Mouse (Mus musculus): Measurements from ENCODE around the gene Olfr414.

Olfr414 gene

DNA sequence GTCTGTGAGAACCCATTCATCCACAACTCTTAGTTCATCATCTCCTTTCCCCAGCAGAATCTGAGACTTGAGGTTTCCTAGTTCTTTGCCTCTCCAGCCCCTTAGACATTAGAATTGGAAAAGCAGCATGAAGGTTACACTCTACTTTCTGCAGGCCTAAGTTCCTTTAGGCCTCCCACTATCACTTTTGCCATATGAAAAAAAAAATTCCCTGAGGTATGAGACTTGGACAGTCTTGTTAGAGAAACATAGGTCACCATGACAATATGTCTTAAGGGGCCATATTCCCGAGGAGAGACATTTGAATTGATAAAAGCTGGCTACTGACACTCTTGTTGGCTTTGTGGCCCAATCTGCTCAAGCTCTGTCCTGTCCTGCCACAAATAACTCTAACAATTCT lies at the start of gene Olfr414:
Olfr414 (plus strand) TSS at position 301 of the 400 bp plus-strand sequence.
- DNase-seq (ENCODE audit: low spot score in 2 of 2) = no peak

DNA sequence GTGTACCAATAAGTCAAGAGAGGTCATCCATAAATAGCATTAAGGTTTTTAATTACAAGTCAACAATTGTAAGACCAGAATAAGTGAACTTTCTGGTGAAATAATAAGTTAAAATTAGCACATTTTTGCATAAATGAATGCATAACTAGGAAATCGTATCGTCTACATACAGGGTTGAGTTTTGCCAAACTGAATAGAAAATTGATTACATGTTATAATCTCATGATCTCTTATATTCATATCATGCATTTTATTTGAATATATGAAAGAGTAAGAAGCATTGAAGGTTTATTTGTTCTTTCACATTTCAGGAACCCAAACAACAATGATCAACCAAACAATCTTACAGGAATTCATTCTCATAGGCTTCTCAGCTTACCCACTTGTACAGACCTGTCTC lies 33.1 kb upstream of the Olfr414 start, which contains the start of gene Olfr248:
Olfr248 (plus strand) TSS at position 301 of the 400 bp plus-strand sequence.
- DNase-seq (ENCODE audit: low spot score in 2 of 2) = no peak

DNA sequence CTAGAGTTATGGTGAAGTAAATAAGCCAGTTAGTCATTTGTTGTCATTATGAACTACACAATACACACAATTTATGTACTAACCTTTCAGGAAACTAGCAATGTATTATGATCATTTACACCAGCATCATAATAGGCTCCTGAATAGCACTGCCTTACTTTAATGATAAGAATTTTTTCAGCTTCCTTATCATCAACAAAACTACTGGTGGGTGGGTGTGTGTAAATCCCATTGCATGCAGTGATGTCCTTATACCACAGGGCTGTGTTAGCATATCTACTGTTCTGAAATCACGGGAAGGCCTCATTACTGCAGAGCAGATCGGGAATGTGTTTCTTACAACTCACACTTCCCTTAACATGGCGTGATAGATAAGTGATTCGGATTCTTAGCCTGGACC lies 905 bp upstream of the Olfr414 start:
- no peak for DNase-seq (ENCODE audit: low spot score in 2 of 2)

DNA sequence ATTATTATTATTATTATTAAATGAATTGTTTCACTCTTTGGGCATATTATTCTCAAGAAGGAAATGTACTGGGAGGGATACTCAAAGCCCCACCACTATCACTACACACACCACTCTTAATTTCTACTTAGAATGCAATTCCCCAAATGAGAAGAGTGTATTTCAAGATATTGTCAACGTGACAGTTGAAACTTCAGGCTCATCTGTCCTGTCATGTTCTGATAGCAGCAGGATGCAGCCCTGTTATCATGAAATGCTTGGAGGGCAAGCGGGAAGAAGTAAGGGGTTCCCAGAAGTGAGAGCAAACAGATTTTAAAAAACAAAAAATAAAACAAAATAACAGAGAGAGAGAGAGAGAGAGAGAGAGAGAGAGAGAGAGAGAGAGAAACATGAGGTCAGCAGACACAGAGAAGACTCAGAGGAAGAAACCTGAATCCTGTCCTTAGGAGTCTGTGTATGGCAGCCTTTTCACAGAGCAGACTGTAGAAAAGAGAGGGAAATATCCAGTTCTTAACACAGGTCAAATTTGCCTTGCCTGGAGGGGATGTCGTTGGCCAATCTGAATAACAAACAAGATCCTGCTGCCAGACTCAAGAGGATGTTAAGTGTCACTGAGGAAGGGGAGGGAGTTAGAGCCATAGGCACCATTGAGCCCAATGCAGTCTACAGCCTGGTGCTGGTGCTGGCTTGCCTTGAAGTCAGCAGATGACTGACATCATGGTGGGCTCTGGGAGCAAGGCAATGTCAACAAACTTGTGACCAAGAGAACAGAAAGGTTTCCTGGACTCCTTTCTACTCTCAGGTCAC lies 2.5 kb downstream of the Olfr414 start:
- no peak for DNase-seq (ENCODE audit: low spot score in 2 of 2)

DNA sequence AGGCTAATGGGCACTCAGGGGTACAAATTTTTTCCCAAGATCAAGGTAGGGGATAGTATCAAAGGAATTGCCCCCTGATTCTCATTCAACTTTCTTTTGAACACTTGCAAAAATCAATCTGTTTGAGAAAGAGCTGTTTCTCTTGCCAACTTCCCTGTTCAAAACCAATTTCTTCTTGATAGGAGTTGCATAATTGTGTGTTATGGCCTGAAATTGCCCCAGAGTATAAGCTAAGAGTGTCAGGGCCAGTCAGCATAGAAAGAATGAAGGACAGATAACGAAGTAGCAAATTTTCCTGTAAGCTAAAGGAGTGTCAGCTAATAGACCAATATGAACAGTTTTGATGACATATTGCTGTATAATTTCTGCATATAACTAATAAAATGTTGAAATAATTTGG lies 3.5 kb downstream of the Olfr414 start:
- DNase-seq (ENCODE audit: low spot score in 2 of 2) = no peak

DNA sequence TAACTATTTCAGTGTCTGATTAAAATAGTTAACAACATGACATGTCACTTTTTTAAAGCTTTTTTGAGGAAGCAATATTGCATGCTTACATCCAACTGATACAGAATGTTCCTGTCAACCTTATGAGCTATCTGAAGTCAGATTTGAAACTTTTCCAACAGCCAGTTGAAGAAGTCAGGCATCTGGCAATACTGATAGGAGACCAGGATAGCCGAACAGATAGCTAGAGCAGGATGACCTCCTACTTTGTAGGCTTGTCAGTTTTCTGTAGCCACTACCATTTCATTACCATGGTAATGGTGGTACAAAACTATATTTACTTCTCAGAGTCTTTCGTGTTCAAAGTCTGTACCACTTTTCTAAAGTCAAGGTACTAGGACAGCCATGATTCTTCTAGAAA lies 4.5 kb downstream of the Olfr414 start:
- no peak for DNase-seq (ENCODE audit: low spot score in 2 of 2)

DNA sequence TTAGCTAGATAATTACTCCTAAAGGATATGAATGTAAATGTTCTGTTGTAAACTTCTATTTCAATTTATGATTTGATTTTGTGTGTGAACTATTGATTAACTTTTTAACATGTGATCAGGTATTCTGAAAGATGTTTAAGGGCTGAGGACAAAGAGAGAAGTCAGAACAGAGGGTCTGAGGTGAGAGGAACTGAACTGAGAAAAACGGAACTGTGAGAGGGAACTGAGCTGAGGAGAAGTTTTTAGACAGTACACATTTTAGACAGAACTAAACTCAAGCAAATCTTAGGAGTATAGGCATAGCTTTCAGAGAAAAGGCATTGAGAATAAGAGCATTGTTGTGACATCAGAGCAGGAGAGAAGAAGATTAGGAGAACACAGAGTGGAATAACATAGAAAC lies 10.3 kb downstream of the Olfr414 start:
- DNase-seq (ENCODE audit: low spot score in 2 of 2) = no peak

DNA sequence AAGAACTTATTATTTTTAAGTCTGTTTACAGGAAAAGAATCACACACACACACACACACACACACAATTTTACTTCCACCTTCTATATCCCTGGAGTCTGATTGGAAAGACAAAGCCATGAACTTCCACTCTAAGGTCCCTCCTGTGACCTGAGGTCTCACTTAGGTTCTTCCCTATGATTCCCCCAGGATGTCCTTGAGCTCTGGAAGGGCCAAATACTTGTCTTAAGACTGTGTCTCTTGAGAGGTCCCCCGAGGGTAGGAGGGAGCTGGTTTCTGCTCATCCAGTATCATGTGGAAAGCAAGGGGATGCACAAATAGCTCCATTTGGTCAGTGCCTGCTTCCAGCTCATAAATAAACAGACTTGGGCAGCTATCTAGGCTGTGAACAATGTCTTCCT lies 17.9 kb downstream of the Olfr414 start, which contains the start of gene Olfr220:
Olfr220 (plus strand) TSS at position 301 of the 400 bp plus-strand sequence.
- DNase-seq (ENCODE audit: low spot score in 2 of 2) = no peak

DNA sequence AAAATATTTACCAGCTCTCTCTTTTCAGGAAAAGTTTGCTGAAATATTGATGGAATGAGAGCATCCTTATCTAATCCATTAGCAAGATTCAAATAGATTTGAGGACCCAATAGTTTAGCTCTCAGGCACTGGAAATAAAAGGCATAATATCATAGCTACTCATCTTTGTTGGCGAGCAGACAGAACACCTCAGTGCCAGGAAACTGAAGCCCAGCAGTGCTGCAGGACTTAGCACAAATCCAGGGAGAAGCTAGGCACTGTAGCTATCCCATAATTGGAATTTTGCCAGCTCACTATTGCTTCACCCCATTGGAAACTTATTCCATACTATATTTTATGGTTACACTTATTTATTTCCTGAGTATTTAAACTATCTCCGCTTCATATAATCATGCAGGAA lies 31.2 kb downstream of the Olfr414 start:
- no peak for DNase-seq (ENCODE audit: low spot score in 2 of 2)

DNA sequence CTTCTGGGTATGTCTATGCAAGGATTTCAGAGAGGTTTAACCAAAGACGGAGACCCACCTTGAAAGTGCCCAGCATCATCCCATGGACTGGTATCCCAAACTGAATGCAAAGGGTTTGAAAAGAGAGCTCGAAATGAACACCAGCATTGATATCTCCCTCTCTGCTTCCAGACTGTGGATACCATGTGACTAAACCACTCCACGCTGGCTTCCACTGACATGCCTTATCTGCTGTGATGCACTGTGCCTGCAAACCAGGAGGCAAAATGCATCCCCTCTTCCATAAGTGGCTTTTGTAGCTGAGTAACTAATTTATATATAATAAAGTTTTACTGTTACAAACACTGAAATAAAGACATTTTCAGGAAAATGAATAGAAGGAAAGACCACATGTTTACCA lies 41.5 kb downstream of the Olfr414 start:
- no peak for DNase-seq (ENCODE audit: low spot score in 2 of 2)

DNA sequence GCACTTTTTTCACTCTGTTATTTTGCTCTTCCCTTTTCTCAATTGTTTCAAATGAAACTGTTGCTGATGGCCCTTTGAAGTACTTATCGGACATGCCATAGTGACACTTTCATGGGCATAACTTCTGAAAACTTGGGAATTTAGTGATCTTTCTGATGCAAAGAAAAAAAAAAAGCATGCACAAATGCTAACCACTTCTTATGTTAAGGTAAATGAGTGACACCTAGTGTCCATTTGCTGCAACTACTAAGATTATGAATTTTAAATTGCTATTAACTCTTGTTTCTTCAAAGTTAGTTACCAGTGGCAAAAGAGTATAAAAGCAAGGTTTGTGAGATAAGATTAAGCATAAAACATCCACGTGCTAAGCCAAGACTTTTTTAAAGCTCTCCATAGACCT lies 42.4 kb downstream of the Olfr414 start:
- no peak for DNase-seq (ENCODE audit: low spot score in 2 of 2)

DNA sequence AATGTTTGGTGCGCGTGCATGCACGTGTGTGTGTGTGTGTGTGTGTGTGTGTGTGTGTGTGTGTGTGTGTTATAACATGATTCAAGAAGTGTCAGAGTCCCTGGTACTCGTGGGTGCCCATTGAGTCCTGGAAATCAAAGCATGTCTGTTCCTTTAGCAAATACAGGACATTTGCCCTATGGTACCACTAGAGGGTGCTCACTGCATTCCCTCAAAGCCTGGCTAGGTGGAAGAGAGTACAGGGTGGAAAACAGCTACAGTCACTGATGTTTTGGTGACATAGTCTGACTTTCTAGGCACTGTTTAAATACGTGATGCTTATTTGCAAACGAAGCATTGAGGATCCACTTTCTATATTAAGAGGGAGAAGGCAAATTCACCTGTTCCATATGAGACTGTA lies 45.9 kb downstream of the Olfr414 start:
- peak in 1 of 2 experiments; percentile 19 for DNase-seq (ENCODE audit: low spot score in 2 of 2)

DNA sequence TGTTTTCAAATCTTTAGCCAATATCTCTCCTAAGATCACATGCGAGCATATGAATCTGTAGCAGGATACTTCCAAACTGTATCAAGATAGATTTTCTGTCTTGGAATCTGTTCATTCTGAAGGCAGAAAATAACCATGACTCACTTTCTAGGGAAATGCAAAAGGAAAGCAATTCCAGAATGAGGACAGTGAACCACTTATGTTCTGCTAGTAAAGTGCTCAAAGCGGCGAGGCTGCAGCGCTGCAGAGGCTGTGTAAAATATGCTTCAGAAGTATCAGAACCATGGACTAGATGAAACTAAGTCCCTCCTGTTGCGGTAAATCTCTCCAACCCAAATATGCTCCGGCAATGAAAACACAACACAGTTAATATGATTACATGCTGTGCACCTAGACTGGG lies 58.7 kb downstream of the Olfr414 start:
- no peak for DNase-seq (ENCODE audit: low spot score in 2 of 2)
